Mouse (Mus musculus): ENCODE data around the gene Nid1. TPM values are rescaled to one million over a fixed set of nuclear protein-coding genes. Genes with fewer than 3 reads are reported as not detected.
"Not testable (repeated sequence)": the region's sequence is repeated elsewhere in the genome, so short reads cannot be mapped to it uniquely, and the experiment has no call there.

Nid1 gene
- polyA plus RNA-seq, 1 experiment from 2014 or later: 53.6 TPM

DNA sequence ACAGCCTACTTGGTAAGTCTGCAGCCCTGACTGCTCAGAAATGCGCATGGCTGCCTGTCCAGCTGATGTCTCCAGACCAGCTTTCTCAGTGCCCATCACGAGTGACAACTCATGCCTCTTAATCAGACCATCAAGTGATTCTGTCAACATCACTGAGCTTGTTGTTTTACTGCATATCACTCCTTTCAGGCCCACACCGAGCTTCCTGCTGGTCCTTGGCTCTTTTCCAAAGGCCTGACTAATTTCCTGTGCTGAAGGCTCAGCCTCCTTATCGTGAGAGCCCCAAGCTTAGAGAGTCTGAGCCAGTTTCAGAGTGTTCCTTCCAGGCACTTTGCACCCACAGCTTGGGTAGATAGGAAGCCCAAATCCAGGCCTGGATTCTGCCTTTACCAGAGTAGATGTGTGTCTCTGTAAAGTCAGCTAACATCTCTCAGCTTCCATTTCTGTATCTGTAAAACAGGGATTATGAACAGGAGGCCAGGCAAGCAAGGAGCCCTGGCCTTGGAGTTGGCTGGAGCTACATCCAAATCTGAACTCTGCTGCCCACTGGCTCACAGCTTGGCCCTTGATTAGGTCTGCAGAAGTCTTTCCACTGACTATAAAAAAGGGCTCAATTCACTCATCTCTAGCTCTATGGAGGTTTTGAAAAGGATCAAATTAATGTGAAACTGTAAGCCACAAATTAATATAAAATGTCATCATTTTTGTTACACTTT is 101.4 kb downstream of the Nid1 start:
- no peak overlapping the region for H3K27ac ChIP-seq
- H3K4me2 ChIP-seq: no peak overlapping the region
- no peaks in the 10 kb centered on the region for H3K27me3 ChIP-seq
- no peaks in the 10 kb centered on the region for H3K9me3 ChIP-seq
- H3K36me3 ChIP-seq: no peaks in the 10 kb centered on the region
- H3K9ac ChIP-seq: no peak overlapping the region
- H3K4me3 ChIP-seq: no peak overlapping the region
- WGBS: 37% methylated on average over 4 of the region's 4 CpGs
- ATAC-seq (ENCODE audit: low FRiP score): no peak
- no peaks in the 10 kb centered on the region for H3K4me1 ChIP-seq (replicated peaks)

DNA sequence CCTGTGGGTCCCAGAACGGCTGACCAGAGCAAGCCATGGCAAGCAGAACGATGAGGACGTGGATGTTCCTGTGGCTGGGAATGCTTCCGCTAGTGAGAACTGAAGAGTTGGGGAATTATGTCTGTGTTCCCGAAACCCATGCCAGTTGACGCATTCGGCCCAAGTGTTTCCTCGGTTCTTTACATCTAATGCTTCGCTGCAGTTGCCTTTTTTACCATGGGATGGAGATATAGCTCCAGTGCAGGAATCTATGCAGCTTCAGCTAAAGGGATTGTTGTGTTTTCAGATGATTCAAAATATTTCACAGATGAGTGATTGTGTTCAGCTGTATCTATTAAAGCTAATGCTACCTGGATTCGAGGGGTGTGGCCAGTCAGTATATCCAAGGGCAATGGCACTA is 105.7 kb downstream of the Nid1 start:
- ATAC-seq (ENCODE audit: low FRiP score); H3K27ac ChIP-seq; H3K4me1 ChIP-seq (replicated peaks); H3K27me3 ChIP-seq; H3K4me2 ChIP-seq; H3K9ac ChIP-seq; H3K9me3 ChIP-seq; H3K36me3 ChIP-seq; H3K4me3 ChIP-seq: not testable (repeated sequence)
- 88% methylated on average over 10 of the region's 10 CpGs for WGBS

DNA sequence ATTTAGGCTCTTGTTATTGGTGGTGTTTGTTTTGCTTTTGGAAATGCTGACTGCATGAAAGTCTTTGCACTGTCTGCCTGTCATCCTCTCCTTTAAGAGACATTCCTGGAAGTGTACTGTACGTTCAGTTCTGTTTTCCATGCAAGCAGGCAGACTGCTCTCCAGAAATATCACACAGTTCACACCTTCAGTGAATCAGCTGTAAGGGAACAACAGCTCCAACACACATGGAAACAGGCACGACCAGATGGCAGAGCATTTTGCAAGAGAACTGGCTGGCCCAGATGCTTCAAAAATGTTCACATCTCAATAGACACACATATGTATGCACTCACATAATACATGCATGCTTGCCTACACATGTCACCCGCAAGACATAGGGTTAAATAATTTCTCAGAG is 109.4 kb downstream of the Nid1 start:
- no peaks in the 10 kb centered on the region for H3K36me3 ChIP-seq
- no peaks in the 10 kb centered on the region for H3K9me3 ChIP-seq
- no peak overlapping the region for H3K9ac ChIP-seq
- H3K4me2 ChIP-seq: no peak overlapping the region
- no peak for ATAC-seq (ENCODE audit: low FRiP score)
- no peak overlapping the region for H3K4me3 ChIP-seq
- H3K27me3 ChIP-seq: no peaks in the 10 kb centered on the region
- H3K27ac ChIP-seq: no peak overlapping the region
- 73% methylated on average over 3 of the region's 3 CpGs for WGBS
- H3K4me1 ChIP-seq (replicated peaks): no peaks in the 10 kb centered on the region

DNA sequence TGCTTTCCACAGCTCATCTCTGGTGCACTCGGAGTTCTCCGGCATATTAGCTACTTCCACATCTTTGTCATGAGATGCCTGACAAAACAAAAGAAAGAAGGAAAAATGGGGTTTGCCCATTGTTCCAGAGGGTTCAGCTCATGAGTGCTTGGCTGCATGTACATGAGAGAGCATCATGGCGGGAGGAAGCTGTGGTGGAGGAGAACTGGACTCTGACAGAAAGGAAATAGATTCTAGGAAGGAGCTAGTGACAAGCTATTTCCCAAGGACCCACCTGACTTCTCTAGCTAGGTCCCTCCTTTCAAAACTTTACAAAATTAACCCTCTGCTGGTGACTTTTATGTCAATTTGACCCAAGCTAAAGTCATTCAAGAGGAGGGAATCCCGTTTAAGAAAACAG is 110.5 kb downstream of the Nid1 start:
- Histone ChIP-seq H3K9me3 (no peaks in the 10 kb centered on the region), H3K36me3 (no peaks in the 10 kb centered on the region), H3K27me3 (no peaks in the 10 kb centered on the region), H3K4me3 (no peak overlapping the region), H3K9ac (no peak overlapping the region), H3K4me2 (no peak overlapping the region), H3K27ac (no peak overlapping the region), H3K4me1 (replicated peaks) (no peaks in the 10 kb centered on the region)
- WGBS: 91% methylated on average over 4 of the region's 4 CpGs
- no peak for ATAC-seq (ENCODE audit: low FRiP score)

DNA sequence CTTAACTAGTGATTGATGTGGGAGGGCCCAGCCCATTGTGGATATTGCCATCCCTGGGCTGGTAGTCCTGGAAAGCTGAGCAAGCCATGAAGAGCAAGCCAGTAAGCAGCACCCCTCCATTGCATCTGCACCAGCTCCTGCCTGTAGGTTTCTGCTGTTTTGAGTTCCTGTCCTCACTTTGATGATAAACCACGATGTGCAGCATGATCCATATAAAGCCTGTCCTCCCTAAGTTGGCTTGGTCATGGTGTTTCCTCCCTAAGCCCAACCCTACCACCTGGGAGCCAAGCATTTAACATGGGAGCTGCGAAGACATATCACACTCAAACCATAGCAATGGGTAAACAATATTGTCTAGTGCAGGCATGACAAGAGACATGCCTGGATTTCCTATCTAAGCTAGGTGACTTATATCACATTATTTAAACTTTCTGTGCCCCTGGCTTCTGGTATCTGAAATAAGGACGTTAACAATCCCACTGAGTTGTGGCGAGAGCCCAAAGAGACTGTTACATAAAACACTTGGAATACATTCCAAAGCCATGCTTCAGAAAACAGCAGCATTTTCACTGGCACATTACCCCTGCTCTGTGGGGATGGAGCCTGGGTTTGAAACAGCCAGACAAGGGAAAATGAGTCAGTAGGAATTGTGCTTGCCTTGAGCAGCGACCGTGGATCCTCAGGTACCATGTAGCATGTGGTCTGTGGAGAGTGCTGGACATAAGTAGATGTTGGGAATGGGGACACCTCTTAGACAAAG is 111.3 kb downstream of the Nid1 start:
- Histone ChIP-seq H3K27ac (no peak overlapping the region), H3K36me3 (no peaks in the 10 kb centered on the region), H3K4me3 (no peak overlapping the region), H3K4me1 (replicated peaks) (no peaks in the 10 kb centered on the region), H3K9me3 (no peaks in the 10 kb centered on the region), H3K27me3 (no peaks in the 10 kb centered on the region), H3K9ac (no peak overlapping the region), H3K4me2 (no peak overlapping the region)
- no peak for ATAC-seq (ENCODE audit: low FRiP score)
- 90% methylated on average over 6 of the region's 6 CpGs for WGBS

DNA sequence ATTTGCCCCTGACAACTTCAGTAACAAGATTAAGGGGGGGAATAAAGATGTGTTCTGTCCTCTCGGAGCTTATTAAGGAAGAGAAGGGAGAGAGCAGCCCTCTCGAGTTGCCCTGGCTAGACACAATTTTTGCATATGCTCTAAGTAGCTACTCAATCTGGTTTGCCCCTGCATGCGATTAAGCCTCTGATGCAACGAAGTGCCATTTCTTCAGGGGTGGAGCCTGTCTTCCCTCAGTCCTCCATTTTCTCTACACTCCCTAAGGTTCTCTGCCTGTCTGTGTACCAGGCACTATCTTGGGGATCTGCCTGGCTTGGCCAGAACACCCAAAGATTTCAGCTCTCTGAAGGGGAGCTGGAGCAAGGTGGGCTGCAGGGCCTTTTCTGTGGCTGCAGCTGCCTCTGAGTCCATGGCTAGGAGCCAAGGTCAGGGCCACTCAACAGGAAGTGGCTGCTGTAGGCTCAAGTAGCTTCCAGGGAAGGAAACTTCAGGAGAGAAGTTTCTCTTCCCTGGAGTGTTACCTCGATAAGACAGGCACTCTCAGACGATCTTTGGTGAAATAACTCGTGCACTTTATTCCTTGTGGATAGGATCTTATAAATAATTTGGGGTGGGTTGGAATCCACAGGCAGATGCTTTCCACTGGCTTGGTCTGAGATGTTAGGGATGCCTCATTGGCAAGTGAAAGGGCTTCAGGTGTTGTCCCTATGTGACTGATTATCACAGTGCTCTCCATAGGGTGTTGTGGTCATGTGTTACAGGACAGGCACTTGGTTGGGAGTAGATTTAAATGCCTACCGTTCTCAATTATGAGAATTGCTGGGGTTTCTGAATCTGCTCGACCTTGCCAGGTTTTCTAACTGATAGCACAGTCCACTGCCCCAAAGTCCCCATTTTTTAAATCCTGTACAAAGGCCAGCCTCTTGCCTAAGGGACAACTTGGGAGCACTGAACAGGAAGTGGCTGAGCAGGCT is 112.6 kb downstream of the Nid1 start:
- 86% methylated on average over 9 of the region's 9 CpGs for WGBS

DNA sequence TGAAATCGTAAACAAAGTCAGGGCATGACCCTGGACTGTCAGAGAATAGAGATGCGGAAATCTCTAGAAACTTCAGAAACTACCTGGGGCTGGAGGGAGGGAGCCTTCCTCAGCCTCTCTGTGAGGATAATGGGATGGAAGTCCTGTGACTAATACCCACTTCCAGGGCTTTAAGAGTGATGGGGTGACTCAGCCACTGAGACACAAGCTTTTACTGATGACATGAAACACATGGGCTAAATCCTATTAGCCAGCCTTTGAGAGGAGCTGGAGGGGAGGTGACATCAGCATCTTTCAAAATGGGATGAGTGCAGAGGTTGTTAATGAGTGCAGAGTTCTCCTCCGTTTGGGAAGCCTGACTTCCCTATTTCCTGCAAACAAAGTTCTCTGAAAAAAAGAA is 114.7 kb downstream of the Nid1 start:
- H3K9ac ChIP-seq: no peak overlapping the region
- 65% methylated on average over 3 of the region's 3 CpGs for WGBS
- no peaks in the 10 kb centered on the region for H3K36me3 ChIP-seq
- no peak overlapping the region for H3K4me3 ChIP-seq
- ATAC-seq (ENCODE audit: low FRiP score): no peak
- H3K27me3 ChIP-seq: no peaks in the 10 kb centered on the region
- H3K27ac ChIP-seq: no peak overlapping the region
- H3K4me2 ChIP-seq: no peak overlapping the region
- H3K9me3 ChIP-seq: no peaks in the 10 kb centered on the region
- H3K4me1 ChIP-seq (replicated peaks): no peaks in the 10 kb centered on the region

More for the DNA sequence above, 112.6 kb downstream of the Nid1 start:
- Histone ChIP-seq H3K4me2 (no peak overlapping the region), H3K4me1 (replicated peaks) (no peaks in the 10 kb centered on the region), H3K36me3 (no peaks in the 10 kb centered on the region), H3K27ac (no peak overlapping the region), H3K27me3 (no peaks in the 10 kb centered on the region), H3K9me3 (no peaks in the 10 kb centered on the region), H3K4me3 (no peak overlapping the region), H3K9ac (no peak overlapping the region)
- ATAC-seq (ENCODE audit: low FRiP score): no peak

DNA sequence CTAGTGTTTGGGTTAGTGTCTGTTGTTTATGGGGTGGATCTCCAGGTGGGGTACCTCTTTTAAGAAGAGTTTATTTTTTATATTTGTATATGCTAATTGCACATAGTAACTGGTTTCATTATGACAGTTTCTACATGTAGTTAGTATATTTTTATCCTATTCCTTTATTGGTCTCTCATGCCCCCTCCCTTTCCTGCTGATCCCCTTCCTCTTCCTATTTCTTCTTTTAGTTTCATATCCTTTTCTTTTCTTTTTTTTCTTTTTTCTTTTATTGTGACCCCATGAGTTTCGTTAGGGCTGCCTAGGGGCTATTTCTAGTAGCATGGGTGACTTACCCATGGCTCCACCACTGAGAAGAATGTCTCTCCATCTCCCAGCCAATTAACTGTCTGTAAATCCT is 116.3 kb downstream of the Nid1 start:
- 71% methylated on average over 1 of the region's 1 CpGs for WGBS
- Histone ChIP-seq H3K27me3 (no peaks in the 10 kb centered on the region), H3K27ac (no peak overlapping the region), H3K36me3 (no peaks in the 10 kb centered on the region), H3K9ac (no peak overlapping the region), H3K4me3 (no peak overlapping the region), H3K4me2 (no peak overlapping the region), H3K9me3 (no peaks in the 10 kb centered on the region), H3K4me1 (replicated peaks) (no peaks in the 10 kb centered on the region)
- no peak for ATAC-seq (ENCODE audit: low FRiP score)

DNA sequence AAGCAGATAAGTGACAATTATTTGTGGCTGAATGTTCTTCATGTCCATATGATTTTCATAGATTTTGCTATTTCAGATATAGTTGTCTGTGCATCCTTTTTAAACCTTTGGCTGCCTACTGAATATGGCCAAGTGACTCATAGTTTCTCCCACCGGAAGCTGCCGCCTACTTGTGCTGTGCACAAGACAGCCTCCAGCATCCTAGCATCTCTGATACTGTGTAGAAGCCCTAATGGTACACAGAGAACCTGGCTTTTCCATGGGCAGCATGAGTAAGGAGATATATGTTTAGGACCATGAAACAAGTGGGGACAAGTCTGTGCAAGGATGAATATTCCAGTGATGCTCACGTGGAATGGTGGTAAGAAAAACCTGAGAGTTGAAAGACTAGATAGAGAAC is 117.8 kb downstream of the Nid1 start:
- Histone ChIP-seq H3K4me3 (no peak overlapping the region), H3K36me3 (no peaks in the 10 kb centered on the region), H3K27me3 (no peaks in the 10 kb centered on the region), H3K4me1 (replicated peaks) (no peaks in the 10 kb centered on the region), H3K4me2 (no peak overlapping the region), H3K27ac (no peak overlapping the region), H3K9ac (no peak overlapping the region), H3K9me3 (no peaks in the 10 kb centered on the region)
- 95% methylated on average over 3 of the region's 3 CpGs for WGBS
- ATAC-seq (ENCODE audit: low FRiP score): no peak

DNA sequence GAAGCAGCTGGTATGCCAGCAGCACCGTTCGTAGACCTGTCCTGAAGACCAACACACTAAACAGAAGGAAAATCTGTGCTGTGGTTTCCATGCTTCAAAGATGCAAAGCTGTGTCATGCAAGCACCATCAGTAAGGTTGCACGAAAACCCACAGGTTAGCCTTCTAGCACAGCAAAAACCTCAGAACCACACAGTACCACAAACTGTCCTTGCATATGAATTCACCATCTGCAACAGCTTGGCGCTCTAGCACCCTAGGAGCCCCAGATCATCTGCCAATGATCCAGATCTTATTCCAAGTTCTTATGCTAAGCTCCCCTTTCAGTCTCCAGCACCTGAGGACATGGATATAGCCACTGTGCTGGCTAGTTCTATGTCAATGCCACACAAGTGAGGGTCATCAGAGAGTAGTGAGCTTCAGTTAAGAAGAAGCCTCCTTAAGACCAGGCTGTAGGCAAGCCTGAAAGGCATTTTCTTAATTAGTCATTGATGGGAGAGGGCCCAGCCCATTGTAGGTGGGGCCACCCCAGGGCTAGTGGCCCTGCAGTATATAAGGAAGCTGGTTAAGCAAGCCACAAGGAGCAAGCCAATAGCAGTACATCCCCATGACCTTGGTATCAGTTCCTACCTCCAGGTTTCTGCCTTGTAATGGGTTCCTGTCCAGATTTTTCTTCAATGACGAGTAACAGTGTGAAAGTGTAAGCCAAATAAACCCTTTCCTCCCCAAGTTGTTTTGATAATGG is 119.8 kb downstream of the Nid1 start:
- Histone ChIP-seq H3K9ac (no peak overlapping the region), H3K36me3 (no peaks in the 10 kb centered on the region), H3K4me2 (no peak overlapping the region), H3K4me3 (no peak overlapping the region), H3K27ac (no peak overlapping the region), H3K4me1 (replicated peaks) (no peaks in the 10 kb centered on the region), H3K9me3 (no peaks in the 10 kb centered on the region), H3K27me3 (no peaks in the 10 kb centered on the region)
- 87% methylated on average over 5 of the region's 5 CpGs for WGBS
- ATAC-seq (ENCODE audit: low FRiP score): no peak

DNA sequence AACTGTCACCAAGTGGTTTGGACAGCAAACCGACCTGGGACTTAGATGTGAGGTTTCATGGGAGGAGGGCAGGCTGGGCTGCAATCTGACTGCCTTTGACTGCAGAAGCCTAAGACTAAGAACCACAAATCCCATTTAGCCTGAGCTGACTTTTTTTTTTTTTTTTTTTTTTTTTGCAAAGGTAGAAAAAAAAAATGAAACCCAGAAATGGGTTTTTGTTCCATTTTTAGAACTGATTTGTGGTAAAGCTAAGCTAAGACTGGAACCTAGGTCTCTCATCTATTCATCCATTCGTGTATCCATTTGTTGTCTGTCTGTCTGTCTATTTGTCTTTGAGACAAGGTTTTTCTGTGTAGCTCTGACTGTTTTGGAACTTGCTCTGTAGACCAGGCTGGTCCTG is 120.9 kb downstream of the Nid1 start:
- H3K4me3 ChIP-seq: no peak overlapping the region
- WGBS: 76% methylated on average over 2 of the region's 2 CpGs
- no peaks in the 10 kb centered on the region for H3K27me3 ChIP-seq
- H3K36me3 ChIP-seq: no peaks in the 10 kb centered on the region
- no peak overlapping the region for H3K9ac ChIP-seq
- no peaks in the 10 kb centered on the region for H3K4me1 ChIP-seq (replicated peaks)
- no peak overlapping the region for H3K27ac ChIP-seq
- no peaks in the 10 kb centered on the region for H3K9me3 ChIP-seq
- no peak overlapping the region for H3K4me2 ChIP-seq
- no peak for ATAC-seq (ENCODE audit: low FRiP score)

DNA sequence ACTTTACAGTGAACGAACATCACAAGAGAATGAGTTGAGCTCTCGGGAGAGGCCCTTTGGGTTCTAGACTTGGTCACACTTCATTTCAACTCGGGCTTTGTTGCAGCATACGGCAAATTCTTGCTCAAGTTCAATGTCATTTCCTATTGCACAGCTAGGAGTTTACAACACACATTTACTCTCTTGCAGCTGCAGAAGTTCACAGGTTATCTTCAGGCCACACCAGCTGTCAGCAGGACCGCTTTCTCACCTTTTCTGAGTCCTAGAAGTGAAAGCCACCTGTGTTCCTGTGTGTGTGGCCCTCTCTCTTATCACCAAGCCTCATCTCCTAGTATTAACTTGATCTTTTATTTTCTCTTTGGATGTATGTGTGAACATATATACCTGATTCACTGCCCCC is 121.5 kb downstream of the Nid1 start:
- H3K4me2 ChIP-seq: no peak overlapping the region
- no peaks in the 10 kb centered on the region for H3K36me3 ChIP-seq
- H3K9me3 ChIP-seq: no peaks in the 10 kb centered on the region
- no peaks in the 10 kb centered on the region for H3K27me3 ChIP-seq
- 82% methylated on average over 5 of the region's 5 CpGs for WGBS
- ATAC-seq (ENCODE audit: low FRiP score): no peak
- no peak overlapping the region for H3K9ac ChIP-seq
- no peak overlapping the region for H3K27ac ChIP-seq
- H3K4me1 ChIP-seq (replicated peaks): no peaks in the 10 kb centered on the region
- H3K4me3 ChIP-seq: no peak overlapping the region

Measured in hindbrain, embryonic 13.5 days (tissue).